Mouse (Mus musculus) forebrain, embryonic 12.5 days (tissue): ENCODE measurements at regions not wholly inside any gene's neighbourhood (a gene's known extent, or its start where the extent isn't known, plus 50 kb on each side); places are given as distances from the start of the nearest gene placed in this dataset.
"Not testable (repeated sequence)": the region's sequence is repeated elsewhere in the genome, so short reads cannot be mapped to it uniquely, and the experiment has no call there.

Source experiments
- ATAC-seq: fragments of 200-750 bp; cut with Nextera tagmentation; 2 replicates; pipeline ENCODE4 v1.8.0; 2017; ENCODE audit warnings: moderate TSS enrichment; ENCODE audit not compliant: low FRiP score
- H3K27ac ChIP-seq: fragments of 300-500 bp; sonication (generic); 2 replicates; pipeline ENCODE4 v1.5.1; 2016; ENCODE audit warnings: mild to moderate bottlenecking
- H3K27me3 ChIP-seq: fragments of 300-500 bp; sonication (generic); 2 replicates; pipeline ENCODE4 v1.6.1; 2016; ENCODE audit warnings: mild to moderate bottlenecking
- H3K36me3 ChIP-seq: fragments of 300-500 bp; sonication (generic); replicated peaks from 2 replicates; pipeline ENCODE4 v1.6.1; 2016; ENCODE audit warnings: mild to moderate bottlenecking
- H3K4me1 ChIP-seq: fragments of 300-500 bp; sonication (generic); 2 replicates; pipeline ENCODE4 v1.6.1; 2016
- H3K4me2 ChIP-seq: fragments of 300-500 bp; sonication (generic); 2 replicates; pipeline ENCODE4 v1.6.1; 2016; ENCODE audit warnings: mild to moderate bottlenecking, moderate library complexity
- H3K4me3 ChIP-seq: fragments of 300-500 bp; sonication (generic); replicated peaks from 2 replicates; pipeline ENCODE4 v1.5.1; 2016; ENCODE audit warnings: mild to moderate bottlenecking
- H3K9ac ChIP-seq: fragments of 300-500 bp; sonication (generic); 2 replicates; pipeline ENCODE4 v1.6.1; 2016; ENCODE audit warnings: mild to moderate bottlenecking
- H3K9me3 ChIP-seq: fragments of 300-500 bp; sonication (generic); 2 replicates; pipeline ENCODE4 v1.6.1; 2016
- WGBS: fragments of 180-500 bp; shearing (Covaris S2); methylation state at CpG from one replicate; pipeline ENCODE4 v1.1.7; 2016; 5-methylcytosine and 5-hydroxymethylcytosine counted together

GRCm38 (mm10) chr12:29335839-29336469, 192.2 kb upstream of the Myt1l start:
- no peaks in the 10 kb centered on the region for H3K9me3 ChIP-seq
- H3K36me3 ChIP-seq: no peaks in the 10 kb centered on the region
- no peak overlapping the region for H3K9ac ChIP-seq
- 60% methylated on average over 3 of the region's 3 CpGs for WGBS
- H3K4me2 ChIP-seq: no peak overlapping the region
- H3K27ac ChIP-seq: no peak overlapping the region
- H3K27me3 ChIP-seq: no peaks in the 10 kb centered on the region
- 0 out of 2 replicates have a peak, but pooled peaks cover 4% of the 10 kb centered on the region for H3K4me1 ChIP-seq
- 0 out of 2 replicates have a peak, but pooled peaks have one; percentile 36 for ATAC-seq
- H3K4me3 ChIP-seq: no peak overlapping the region

GRCm38 (mm10) chr12:29337336-29337735, 190.8 kb upstream of the Myt1l start:
- Histone ChIP-seq H3K9ac (no peak overlapping the region), H3K27ac (no peak overlapping the region), H3K4me2 (no peak overlapping the region), H3K36me3 (no peaks in the 10 kb centered on the region), H3K4me1 (0 out of 2 replicates have a peak, but pooled peaks cover 4% of the 10 kb centered on the region), H3K4me3 (no peak overlapping the region), H3K27me3 (no peaks in the 10 kb centered on the region), H3K9me3 (no peaks in the 10 kb centered on the region)
- 89% methylated on average over 2 of the region's 2 CpGs for WGBS
- no peak for ATAC-seq

- Histone ChIP-seq H3K27ac (no peak overlapping the region), H3K4me1 (peaks cover 6% of the 10 kb centered on the region; the same call in 1 of the 2 replicates), H3K27me3 (no peaks in the 10 kb centered on the region), H3K4me2 (no peak overlapping the region), H3K9me3 (no peaks in the 10 kb centered on the region), H3K9ac (no peak overlapping the region), H3K36me3 (no peaks in the 10 kb centered on the region), H3K4me3 (no peak overlapping the region)
- WGBS: 80% methylated on average over 7 of the region's 7 CpGs
- ATAC-seq: no peak
Measured at GRCm38 (mm10) chr12:29341388-29341995, 186.7 kb upstream of the Myt1l start.

- H3K4me2 ChIP-seq: no peak overlapping the region
- 61% methylated on average over 12 of the region's 12 CpGs for WGBS
- no peak; the same call in 1 of the 2 replicates for ATAC-seq
Measured at GRCm38 (mm10) chr12:29343147-29343852, 184.9 kb upstream of the Myt1l start.

GRCm38 (mm10) chr12:29348698-29349097, 179.5 kb upstream of the Myt1l start:
- Histone ChIP-seq H3K4me2 (no peak overlapping the region), H3K27ac (no peak overlapping the region), H3K36me3 (no peaks in the 10 kb centered on the region), H3K27me3 (no peaks in the 10 kb centered on the region; the same call in 1 of the 2 replicates), H3K9ac (no peak overlapping the region), H3K4me3 (no peak overlapping the region), H3K4me1 (peaks cover 5% of the 10 kb centered on the region), H3K9me3 (no peaks in the 10 kb centered on the region)
- no peak for ATAC-seq
- 86% methylated on average over 2 of the region's 2 CpGs for WGBS

More at GRCm38 (mm10) chr12:29343147-29343852, 184.9 kb upstream of the Myt1l start:
- no peak overlapping the region for H3K4me3 ChIP-seq
- H3K9me3 ChIP-seq: no peaks in the 10 kb centered on the region
- H3K27ac ChIP-seq: no peak overlapping the region
- H3K9ac ChIP-seq: no peak overlapping the region
- peaks cover 6% of the 10 kb centered on the region; the same call in 1 of the 2 replicates for H3K4me1 ChIP-seq
- no peaks in the 10 kb centered on the region for H3K36me3 ChIP-seq
- H3K27me3 ChIP-seq: no peaks in the 10 kb centered on the region; the same call in 1 of the 2 replicates

GRCm38 (mm10) chr12:29349146-29349850, 178.9 kb upstream of the Myt1l start:
- H3K36me3 ChIP-seq: no peaks in the 10 kb centered on the region
- no peak overlapping the region for H3K9ac ChIP-seq
- H3K4me2 ChIP-seq: no peak overlapping the region
- 76% methylated on average over 9 of the region's 9 CpGs for WGBS
- H3K9me3 ChIP-seq: no peaks in the 10 kb centered on the region
- peaks cover 11% of the 10 kb centered on the region for H3K4me1 ChIP-seq
- H3K4me3 ChIP-seq: no peak overlapping the region
- no peaks in the 10 kb centered on the region; the same call in 1 of the 2 replicates for H3K27me3 ChIP-seq
- no peak for ATAC-seq
- H3K27ac ChIP-seq: no peak overlapping the region; the same call in 1 of the 2 replicates

GRCm38 (mm10) chr12:29353777-29354496, 174.2 kb upstream of the Myt1l start:
- no peak overlapping the region for H3K9ac ChIP-seq
- H3K36me3 ChIP-seq: no peaks in the 10 kb centered on the region
- peak; percentile 63; the same call in 1 of the 2 replicates for ATAC-seq
- H3K4me1 ChIP-seq: peaks cover 46% of the 10 kb centered on the region
- H3K27me3 ChIP-seq: no peaks in the 10 kb centered on the region
- no peak overlapping the region for H3K4me3 ChIP-seq
- 24% methylated on average over 9 of the region's 11 CpGs for WGBS
- H3K27ac ChIP-seq: peak overlapping the region; percentile 77
- H3K9me3 ChIP-seq: no peaks in the 10 kb centered on the region
- H3K4me2 ChIP-seq: 0 out of 2 replicates have a peak overlapping the region, but pooled peaks have one; percentile 8

- Histone ChIP-seq H3K27me3 (no peaks in the 10 kb centered on the region), H3K9me3 (no peaks in the 10 kb centered on the region), H3K9ac (no peak overlapping the region), H3K36me3 (no peaks in the 10 kb centered on the region), H3K4me3 (no peak overlapping the region), H3K4me1 (peaks cover 46% of the 10 kb centered on the region), H3K27ac (no peak overlapping the region), H3K4me2 (no peak overlapping the region)
- WGBS: 44% methylated on average over 5 of the region's 6 CpGs
- no peak for ATAC-seq
Measured at GRCm38 (mm10) chr12:29354816-29355215, 173.4 kb upstream of the Myt1l start.

GRCm38 (mm10) chr12:29356681-29357397, 171.3 kb upstream of the Myt1l start:
- peak; percentile 68 for ATAC-seq
- WGBS: 6% methylated on average over 11 of the region's 11 CpGs
- Histone ChIP-seq H3K9ac (peak overlapping the region; percentile 42), H3K4me3 (no peak overlapping the region), H3K27me3 (no peaks in the 10 kb centered on the region), H3K4me2 (peak overlapping the region; percentile 25; the same call in 1 of the 2 replicates), H3K36me3 (no peaks in the 10 kb centered on the region), H3K4me1 (peaks cover 46% of the 10 kb centered on the region), H3K27ac (peak overlapping the region; percentile 86), H3K9me3 (no peaks in the 10 kb centered on the region)

GRCm38 (mm10) chr12:29361236-29361635, 166.9 kb upstream of the Myt1l start:
- H3K36me3 ChIP-seq: no peaks in the 10 kb centered on the region
- no peaks in the 10 kb centered on the region for H3K27me3 ChIP-seq
- no peak for ATAC-seq
- peaks cover 22% of the 10 kb centered on the region for H3K4me1 ChIP-seq
- no peak overlapping the region for H3K27ac ChIP-seq
- H3K9ac ChIP-seq: no peak overlapping the region
- H3K4me2 ChIP-seq: no peak overlapping the region
- no peaks in the 10 kb centered on the region for H3K9me3 ChIP-seq
- WGBS: 94% methylated on average over 6 of the region's 6 CpGs
- no peak overlapping the region for H3K4me3 ChIP-seq

- not testable (repeated sequence) for H3K27me3 ChIP-seq, H3K36me3 ChIP-seq, H3K9me3 ChIP-seq, ATAC-seq
- Histone ChIP-seq H3K4me2 (peak overlapping the region; percentile 51), H3K4me3 (peak overlapping the region; percentile 26; the same call in 1 of the 2 replicates), H3K4me1 (peaks cover 34% of the 10 kb centered on the region), H3K9ac (peak overlapping the region; percentile 55), H3K27ac (peak overlapping the region; percentile 90)
- WGBS: 31% methylated on average over 3 of the region's 3 CpGs
Measured at GRCm38 (mm10) chr12:29367741-29368106, 160.5 kb upstream of the Myt1l start.
